8 mouse cellular contexts compared by ENCODE assay signal in genomic region chr12:28589090-28589868, GRCm38 (mm10). TPM values are rescaled to one million over a fixed set of nuclear protein-coding genes. Genes with fewer than 3 reads are reported as not detected.
A peak's percentile ranks its signal among the peaks of the same experiment; 100 is the strongest.
DNase-seq lines count a peak whose midpoint lies in the region; ATAC-seq and TF ChIP-seq lines count a peak whose summit lies in the region.

No protein-coding gene starts in this region.

- H3K27me3 ChIP-seq in MEL (ENCODE audit: control insufficient read depth in 1 of 2, insufficient read depth in 2 of 2, low read length in 2 of 2) = no peaks in the 10 kb centered on the region
- no peaks in the 10 kb centered on the region for H3K27me3 ChIP-seq in forebrain, postnatal 0 days (ENCODE audit: insufficient read depth, low read length)
- H3K27me3 ChIP-seq in thymus, adult 2 months (ENCODE audit: control insufficient read depth, insufficient read depth, low read length) = no peaks in the 10 kb centered on the region

- H3K9me3 ChIP-seq in MEL (replicated peaks; ENCODE audit: insufficient read depth, low read length) = no peaks in the 10 kb centered on the region
- H3K9me3 ChIP-seq in forebrain, postnatal 0 days (ENCODE audit: low read length) = no peaks in the 10 kb centered on the region

- H3K4me3 ChIP-seq in MEL (ENCODE audit: control insufficient read depth in 1 of 2, insufficient read depth in 1 of 2, low read depth in 2 of 2, low read length in 2 of 2) = peak overlapping the region; percentile 23 to 42
- peak overlapping the region; percentile 41 for H3K4me3 ChIP-seq in forebrain, postnatal 0 days (ENCODE audit: low read depth, low read length)
- peak overlapping the region; percentile 53 for H3K4me3 ChIP-seq in layer of hippocampus, adult 2 months
- peak overlapping the region; percentile 18 for H3K4me3 ChIP-seq in lung, adult 2 months (replicated peaks; ENCODE audit: extremely low read depth, low read depth, low read length)
- H3K4me3 ChIP-seq in thymus, adult 2 months (ENCODE audit: control insufficient read depth, insufficient read depth, low read length) = no peak overlapping the region

- WGBS in forebrain, postnatal 0 days = 9% methylated on average over 24 of the region's 24 CpGs
- WGBS in lung, adult 2 months = 8% methylated on average over 24 of the region's 24 CpGs
- 12% methylated on average over 24 of the region's 24 CpGs for WGBS in thymus, adult 2 months

- intact Hi-C loops in heart, postnatal 36 days (cut with DNase I) = loop anchor here (1.0 to 5.0 kb wide), 4 partner anchors 110 to 1293 kb away; no protein-coding TSS in a partner anchor

- peak; percentile 33 to 76; a peak in 2 of 4 replicates for TF ChIP-seq EP300 in MEL (IDR thresholded peaks at IDR 0.05; ENCODE audit: low read depth in 1 of 2, low read length in 2 of 2)

- no peak for TF ChIP-seq POLR2A in MEL (IDR thresholded peaks at IDR 0.05; ENCODE audit: control insufficient read depth in 1 of 2, insufficient read depth in 1 of 2, low read depth in 1 of 2, low read length in 2 of 2, poor library complexity in 1 of 2)
- TF ChIP-seq POLR2A in lung, adult 2 months (IDR thresholded peaks at IDR 0.05; ENCODE audit: borderline replicate concordance, extremely low read depth, low read depth, low read length) = no peak
- TF ChIP-seq POLR2A in thymus, adult 2 months (IDR thresholded peaks at IDR 0.05; ENCODE audit: control insufficient read depth, extremely low read depth, insufficient read depth, low read length, poor library complexity) = no peak

- H3K27ac ChIP-seq in MEL (ENCODE audit: control insufficient read depth, low read depth, low read length) = no peak overlapping the region
- peak overlapping the region; percentile 71 for H3K27ac ChIP-seq in forebrain, postnatal 0 days (ENCODE audit: low read depth, low read length)
- peak overlapping the region; percentile 96 for H3K27ac ChIP-seq in layer of hippocampus, adult 2 months
- no peak overlapping the region for H3K27ac ChIP-seq in thymus, adult 2 months (ENCODE audit: control insufficient read depth, insufficient read depth, low read length)

- 0 out of 4 replicates have a peak, but pooled peaks cover 0 to 3% of the 10 kb centered on the region in 2 experiments for H3K36me3 ChIP-seq in MEL (ENCODE audit: control insufficient read depth in 1 of 2, insufficient read depth in 2 of 2, low read length in 2 of 2)
- H3K36me3 ChIP-seq in forebrain, postnatal 0 days (ENCODE audit: insufficient read depth) = no peaks in the 10 kb centered on the region
- H3K36me3 ChIP-seq in thymus, adult 2 months (ENCODE audit: control insufficient read depth, insufficient read depth, low read length) = no peaks in the 10 kb centered on the region

- peaks cover 0 to 8% of the 10 kb centered on the region in 2 experiments; a peak in 1 of 4 replicates for H3K4me1 ChIP-seq in MEL (ENCODE audit: control insufficient read depth in 1 of 2, insufficient read depth in 2 of 2, low read length in 2 of 2)
- peaks cover 17% of the 10 kb centered on the region for H3K4me1 ChIP-seq in forebrain, postnatal 0 days (ENCODE audit: insufficient read depth)
- H3K4me1 ChIP-seq in lung, adult 2 months (ENCODE audit: control insufficient read depth, insufficient read depth, low read length) = no peaks in the 10 kb centered on the region
- H3K4me1 ChIP-seq in thymus, adult 2 months (replicated peaks; ENCODE audit: control insufficient read depth, insufficient read depth, low read length) = no peaks in the 10 kb centered on the region

- peak; percentile 92 for ATAC-seq in forebrain, postnatal 0 days

- peak; percentile 99 for TF ChIP-seq RAD21 in MEL (IDR thresholded peaks at IDR 0.05; ENCODE audit: low read depth, low read length)

- DNase-seq in MEL (ENCODE audit: low read depth, low spot score) = peak; percentile 88
- peak; percentile 93 for DNase-seq in cerebellum, adult 11-12 months
- DNase-seq in forebrain, postnatal 0 days = peak; percentile 93
- DNase-seq in heart, postnatal 36 days = peak; percentile 78 to 82
- DNase-seq in layer of hippocampus, adult 2 months (ENCODE audit: low spot score in 2 of 2) = peak; percentile 90 to 91
- peak; percentile 60 for DNase-seq in lung, adult 2 months
- peak; percentile 77 for DNase-seq in ovary, adult 18-20 months (ENCODE audit: low spot score)
- peak; percentile 67 for DNase-seq in thymus, adult 2 months

- H3K79me2 ChIP-seq in MEL (ENCODE audit: control insufficient read depth, insufficient read depth, low read length, poor library complexity) = no peaks in the 10 kb centered on the region

- H3K4me2 ChIP-seq in forebrain, postnatal 0 days (ENCODE audit: low read depth) = peak overlapping the region; percentile 63

- peak overlapping the region; percentile 43 for H3K9ac ChIP-seq in MEL (ENCODE audit: control insufficient read depth, low read depth, low read length, poor library complexity, severe bottlenecking)
- peak overlapping the region; percentile 62 for H3K9ac ChIP-seq in forebrain, postnatal 0 days

- TF ChIP-seq CTCF in MEL (IDR thresholded peaks at IDR 0.05 in 2 of 3, conservative IDR thresholded peaks at IDR 0.05 in 1 of 3; ENCODE audit: control insufficient read depth in 1 of 3, insufficient read depth in 1 of 3, low read depth in 2 of 3, low read length in 3 of 3, poor library complexity in 1 of 3, severe bottlenecking in 1 of 3) = peak; percentile 76 to 96 (median 90)
- TF ChIP-seq CTCF in forebrain, postnatal 0 days (IDR thresholded peaks at IDR 0.05; ENCODE audit: low read depth) = peak; percentile 95
- peak; percentile 97; the same call in 1 of the 2 replicates for TF ChIP-seq CTCF in layer of hippocampus, adult 2 months (conservative IDR thresholded peaks at IDR 0.05)
- peak; percentile 85 for TF ChIP-seq CTCF in lung, adult 2 months (IDR thresholded peaks at IDR 0.05; ENCODE audit: insufficient read depth, low read length)
- peak; percentile 73; the same call in 1 of the 2 replicates for TF ChIP-seq CTCF in thymus, adult 2 months (IDR thresholded peaks at IDR 0.05; ENCODE audit: borderline replicate concordance, control insufficient read depth, extremely low read depth, insufficient read depth, low read length, poor library complexity)

TF ChIP-seq in MEL, 35 proteins besides CTCF, POLR2A, EP300 and RAD21 (continues in another document):
- TF ChIP-seq ETS1 (IDR thresholded peaks at IDR 0.05; ENCODE audit: low read depth, low read length) (0 out of 2 replicates have a peak, but pooled peaks have one; percentile 35), MYC (IDR thresholded peaks at IDR 0.05; ENCODE audit: low read depth, low read length) (no peak), GATA1 (IDR thresholded peaks at IDR 0.05; ENCODE audit: low read depth, low read length) (0 out of 2 replicates have a peak, but pooled peaks have one; percentile 33), MYB (IDR thresholded peaks at IDR 0.05; ENCODE audit: low read depth, low read length) (no peak), TCF12 (IDR thresholded peaks at IDR 0.05; ENCODE audit: low read depth, low read length) (no peak), CHD2 (IDR thresholded peaks at IDR 0.05; ENCODE audit: low read length) (no peak), SIN3A (IDR thresholded peaks at IDR 0.05; ENCODE audit: low read length) (peak; percentile 46; the same call in 1 of the 2 replicates), MXI1 (IDR thresholded peaks at IDR 0.05; ENCODE audit: low read depth, low read length) (0 out of 2 replicates have a peak, but pooled peaks have one; percentile 25), E2F4 (IDR thresholded peaks at IDR 0.05; ENCODE audit: borderline replicate concordance, low read depth, low read length) (no peak), TBP (IDR thresholded peaks at IDR 0.05; ENCODE audit: low read depth, low read length) (no peak)

RNA-seq across cellular contexts. Expression of gene Allc, which starts 7.0 kb away (rescaled TPM):
- total RNA-seq in MEL (2012; rRNA removed) = 0.42 and 0.85 TPM in 2 replicates
- 1 to 10 TPM in 1 of 2 experiments, not detected in 1; 2.2 TPM for polyA plus RNA-seq in MEL (2012; ENCODE audit: insufficient read depth in 1 of 2, insufficient read length in 2 of 2, low read depth in 1 of 2, low replicate concordance in 2 of 2, missing spikeins in 1 of 2)
- 0.29 TPM in 1 of 2 replicates, not detected in the other for total RNA-seq in forebrain, postnatal 0 days (2014; rRNA removed)
- 0.14 and 0.17 TPM in 2 replicates for polyA plus RNA-seq in forebrain, postnatal 0 days (2015; fragmentation: Nextera tagmentation; extraction: Ambion mirVana)
- not detected for total RNA-seq in heart, postnatal 36 days (2021)
- total RNA-seq in layer of hippocampus, adult 2 months (2021) = under 1 TPM; 0.32 to 0.56 TPM
- not detected in 2 replicates for polyA plus RNA-seq in lung, adult 2 months (2012; rRNA removed)
- polyA plus RNA-seq in thymus, adult 2 months (2012; rRNA removed) = 0.09 TPM in 1 of 2 replicates, not detected in the other

RNA-seq across cellular contexts. Expression of gene Colec11, which starts 33.9 kb away (rescaled TPM):
- total RNA-seq in MEL (2012; rRNA removed) = 0.23 and 0.54 TPM in 2 replicates
- polyA plus RNA-seq in MEL (2012; ENCODE audit: insufficient read depth in 1 of 2, insufficient read length in 2 of 2, low read depth in 1 of 2, low replicate concordance in 2 of 2, missing spikeins in 1 of 2) = under 1 TPM in 1 of 2 experiments, not detected in 1; 0.74 TPM
- total RNA-seq in forebrain, postnatal 0 days (2014; rRNA removed) = 0.48 and 0.62 TPM in 2 replicates
- polyA plus RNA-seq in forebrain, postnatal 0 days (2015; fragmentation: Nextera tagmentation; extraction: Ambion mirVana) = 0.39 and 1.1 TPM in 2 replicates
- total RNA-seq in heart, postnatal 36 days (2021) = 10 to 100 TPM; 20.5 to 20.8 TPM
- 1 to 10 TPM in 1 of 2 experiments, under 1 TPM in 1; 0.95 to 1.2 TPM for total RNA-seq in layer of hippocampus, adult 2 months (2021)
- polyA plus RNA-seq in lung, adult 2 months (2012; rRNA removed) = 0.91 and 1.0 TPM in 2 replicates
- 0.56 and 1.8 TPM in 2 replicates for polyA plus RNA-seq in thymus, adult 2 months (2012; rRNA removed)

RNA-seq across cellular contexts. Expression of gene Dcdc2c, which starts 37.1 kb away (rescaled TPM):
- total RNA-seq in MEL (2012; rRNA removed) = not detected in 2 replicates
- under 1 TPM in 1 of 2 experiments, not detected in 1; 0.06 TPM for polyA plus RNA-seq in MEL (2012; ENCODE audit: insufficient read depth in 1 of 2, insufficient read length in 2 of 2, low read depth in 1 of 2, low replicate concordance in 2 of 2, missing spikeins in 1 of 2)
- total RNA-seq in forebrain, postnatal 0 days (2014; rRNA removed) = not detected in 2 replicates
- 0.09 TPM in 1 of 2 replicates, not detected in the other for polyA plus RNA-seq in forebrain, postnatal 0 days (2015; fragmentation: Nextera tagmentation; extraction: Ambion mirVana)
- not detected for total RNA-seq in heart, postnatal 36 days (2021)
- total RNA-seq in layer of hippocampus, adult 2 months (2021) = under 1 TPM; 0.41 to 0.42 TPM
- not detected in 2 replicates for polyA plus RNA-seq in lung, adult 2 months (2012; rRNA removed)
- polyA plus RNA-seq in thymus, adult 2 months (2012; rRNA removed) = not detected in 2 replicates

RNA-seq across cellular contexts. Expression of gene Rps7, which starts 46.5 kb away (rescaled TPM):
- total RNA-seq in MEL (2012; rRNA removed) = 2,384 and 2,439 TPM in 2 replicates
- polyA plus RNA-seq in MEL (2012; ENCODE audit: insufficient read depth in 1 of 2, insufficient read length in 2 of 2, low read depth in 1 of 2, low replicate concordance in 2 of 2, missing spikeins in 1 of 2) = 100 to 1,000 TPM; 300 to 476 TPM
- 1,274 and 1,982 TPM in 2 replicates for total RNA-seq in forebrain, postnatal 0 days (2014; rRNA removed)
- polyA plus RNA-seq in forebrain, postnatal 0 days (2015; fragmentation: Nextera tagmentation; extraction: Ambion mirVana) = 605 and 756 TPM in 2 replicates
- 100 to 1,000 TPM; 264 to 294 TPM for total RNA-seq in heart, postnatal 36 days (2021)
- total RNA-seq in layer of hippocampus, adult 2 months (2021) = 100 to 1,000 TPM; 301 to 311 TPM
- 158 and 175 TPM in 2 replicates for polyA plus RNA-seq in lung, adult 2 months (2012; rRNA removed)
- polyA plus RNA-seq in thymus, adult 2 months (2012; rRNA removed) = 351 and 388 TPM in 2 replicates

Comparison
In these comparisons a context has a peak if more than half of its experiments do, and no peak if none do; other contexts are left out.
1. H3K27ac ChIP-seq: peak in forebrain, postnatal 0 days (single experiment) and layer of hippocampus, adult 2 months (single experiment); none in MEL (single experiment) and thymus, adult 2 months (single experiment).
2. RNA of gene Colec11, which starts 33.9 kb away (total RNA-seq): 20.5 to 20.8 TPM in heart, postnatal 36 days; 0.95 to 1.2 TPM in layer of hippocampus, adult 2 months, 0.23 to 0.54 TPM in MEL and 0.48 to 0.62 TPM in forebrain, postnatal 0 days; every median in the first group is over 4 times any median in the second.
3. Peak in every context shown above with its lines, with median percentiles within 50 percentile points of each other: DNase-seq and CTCF ChIP-seq.